Mouse (Mus musculus) forebrain, embryonic 16.5 days (tissue): ENCODE results near the gene Mrpl33. TPM values are rescaled to one million over a fixed set of nuclear protein-coding genes. Genes with fewer than 3 reads are reported as not detected.
A peak's percentile ranks its signal among the peaks of the same experiment; 100 is the strongest.

Experiments used
- ATAC-seq: fragments of 200-750 bp; cut with Nextera tagmentation; 2 replicates; pipeline ENCODE4 v1.8.0; 2017; ENCODE audit warnings: mild to moderate bottlenecking, moderate library complexity
- H3K27ac ChIP-seq: fragments of 300-500 bp; sonication (generic); 2 replicates; pipeline ENCODE4 v1.5.1; 2014; ENCODE audit warnings: low read length, control low read depth
- H3K27me3 ChIP-seq: fragments of 300-500 bp; sonication (generic); replicated peaks from 2 replicates; pipeline ENCODE4 v1.6.1; 2014; ENCODE audit warnings: low read length; ENCODE audit not compliant: control insufficient read depth, insufficient read depth
- H3K36me3 ChIP-seq: fragments of 300-500 bp; sonication (generic); 2 replicates; pipeline ENCODE4 v1.6.1; 2014; ENCODE audit not compliant: control insufficient read depth, insufficient read depth
- H3K4me1 ChIP-seq: fragments of 300-500 bp; sonication (generic); replicated peaks from 2 replicates; pipeline ENCODE4 v1.6.1; 2014; ENCODE audit warnings: low read length; ENCODE audit not compliant: control insufficient read depth, insufficient read depth
- H3K4me2 ChIP-seq: fragments of 300-500 bp; sonication (generic); 2 replicates; pipeline ENCODE4 v1.6.1; 2014; ENCODE audit warnings: mild to moderate bottlenecking, low read length, control low read depth
- H3K4me3 ChIP-seq: fragments of 300-500 bp; sonication (generic); replicated peaks from 2 replicates; pipeline ENCODE4 v1.5.1; 2014; ENCODE audit warnings: mild to moderate bottlenecking, low read length, control low read depth
- H3K9ac ChIP-seq: fragments of 300-500 bp; sonication (generic); replicated peaks from 2 replicates; pipeline ENCODE4 v1.6.1; 2014; ENCODE audit warnings: low read depth, low read length, control low read depth
- H3K9me3 ChIP-seq: fragments of 300-500 bp; sonication (generic); 2 replicates; pipeline ENCODE4 v1.6.1; 2016; ENCODE audit warnings: low read length; ENCODE audit not compliant: control insufficient read depth
- WGBS: fragments of 180-500 bp; shearing (Covaris S2); extraction: QIAGEN DNeasy Blood & Tissue Kit; methylation state at CpG from one replicate; pipeline ENCODE4 v1.1.7; 2014; 5-methylcytosine and 5-hydroxymethylcytosine counted together
- polyA plus RNA-seq: library from polyadenylated mRNA; unstranded; fragments of >200 nt; fragmentation: Nextera tagmentation; extraction: Ambion mirVana; gene quantifications from 2 replicates; pipeline ENCODE4 v1.2.1, GENCODE M21; 2015

Mrpl33 gene
- polyA plus RNA-seq, 1 experiment from 2014 or later = 196 TPM

DNA sequence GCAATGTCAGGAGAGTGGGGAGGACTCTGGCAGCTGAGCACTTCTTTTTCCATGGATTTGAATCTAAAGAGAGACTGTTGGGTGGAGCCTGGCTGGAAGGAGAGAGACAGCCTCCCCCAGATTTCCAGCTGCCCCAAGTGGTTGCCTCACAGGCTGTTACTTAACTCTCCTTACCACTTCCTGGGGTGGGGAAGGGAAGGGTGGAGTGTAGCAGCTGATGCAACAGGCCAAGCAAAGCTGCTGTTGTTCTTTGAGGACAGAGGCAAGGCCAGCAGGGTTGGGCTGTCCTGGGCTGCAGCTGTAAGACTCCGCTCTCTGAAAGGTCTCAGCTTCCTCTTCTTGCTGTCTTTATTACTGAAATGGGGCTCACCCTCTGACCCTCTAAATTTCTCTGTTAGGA lies 5.6 kb downstream of the Mrpl33 start:
- Histone ChIP-seq H3K27me3 (no peaks in the 10 kb centered on the region), H3K4me3 (no peak overlapping the region), H3K9me3 (no peaks in the 10 kb centered on the region), H3K4me2 (no peak overlapping the region), H3K27ac (no peak overlapping the region), H3K4me1 (0 out of 2 replicates have a peak, but pooled peaks cover 2% of the 10 kb centered on the region), H3K36me3 (no peaks in the 10 kb centered on the region), H3K9ac (no peak overlapping the region)
- WGBS = 95% methylated on average over 1 of the region's 1 CpGs
- no peak for ATAC-seq

DNA sequence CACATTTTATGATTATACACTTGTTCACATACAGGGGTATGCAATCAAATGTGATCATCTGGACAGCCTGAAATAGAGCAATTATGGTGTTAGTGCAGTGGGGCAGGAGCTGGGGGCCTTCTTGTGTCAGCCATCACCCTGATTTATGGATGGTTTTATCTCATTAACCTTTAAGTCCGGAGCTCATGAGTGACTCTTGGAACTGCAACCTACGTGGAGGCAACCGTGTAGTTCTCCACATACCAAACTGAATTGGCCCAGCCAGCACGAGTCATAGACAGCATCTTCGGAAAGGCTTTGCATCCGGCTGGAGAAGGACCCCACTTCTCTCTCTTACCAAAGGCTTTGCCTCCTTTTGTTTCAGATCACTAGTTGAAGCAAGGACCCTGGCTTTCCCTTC lies 7.0 kb downstream of the Mrpl33 start:
- WGBS = 84% methylated on average over 6 of the region's 6 CpGs
- Histone ChIP-seq H3K9ac (no peak overlapping the region), H3K36me3 (no peaks in the 10 kb centered on the region), H3K27me3 (no peaks in the 10 kb centered on the region), H3K4me2 (no peak overlapping the region), H3K9me3 (no peaks in the 10 kb centered on the region), H3K4me3 (no peak overlapping the region), H3K27ac (no peak overlapping the region), H3K4me1 (no peaks in the 10 kb centered on the region)
- ATAC-seq = no peak

DNA sequence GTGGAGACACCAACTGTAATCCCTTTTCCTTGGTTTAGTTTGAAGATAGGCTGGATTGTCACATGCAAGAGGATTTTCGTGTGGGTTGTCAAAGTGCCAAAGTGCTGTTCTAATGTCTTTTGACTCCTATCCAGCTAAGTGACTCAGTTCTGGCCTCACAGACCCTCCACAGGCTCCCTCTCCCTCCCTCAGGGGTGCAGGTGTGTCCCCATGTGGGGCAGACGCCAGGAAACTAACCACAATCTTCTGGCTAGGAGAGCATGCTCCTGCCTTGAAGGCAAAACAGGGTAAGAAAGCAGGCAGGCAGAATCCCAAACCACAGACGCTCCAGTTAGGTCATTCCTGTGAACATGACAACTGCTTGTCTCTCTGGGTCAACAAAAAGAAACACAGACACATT lies 9.4 kb downstream of the Mrpl33 start:
- no peaks in the 10 kb centered on the region for H3K9me3 ChIP-seq
- H3K9ac ChIP-seq = no peak overlapping the region
- ATAC-seq = no peak
- H3K4me1 ChIP-seq = no peaks in the 10 kb centered on the region
- no peak overlapping the region for H3K27ac ChIP-seq
- H3K36me3 ChIP-seq = no peaks in the 10 kb centered on the region
- no peak overlapping the region for H3K4me2 ChIP-seq
- WGBS = 44% methylated on average over 3 of the region's 3 CpGs
- no peak overlapping the region for H3K4me3 ChIP-seq
- no peaks in the 10 kb centered on the region for H3K27me3 ChIP-seq

DNA sequence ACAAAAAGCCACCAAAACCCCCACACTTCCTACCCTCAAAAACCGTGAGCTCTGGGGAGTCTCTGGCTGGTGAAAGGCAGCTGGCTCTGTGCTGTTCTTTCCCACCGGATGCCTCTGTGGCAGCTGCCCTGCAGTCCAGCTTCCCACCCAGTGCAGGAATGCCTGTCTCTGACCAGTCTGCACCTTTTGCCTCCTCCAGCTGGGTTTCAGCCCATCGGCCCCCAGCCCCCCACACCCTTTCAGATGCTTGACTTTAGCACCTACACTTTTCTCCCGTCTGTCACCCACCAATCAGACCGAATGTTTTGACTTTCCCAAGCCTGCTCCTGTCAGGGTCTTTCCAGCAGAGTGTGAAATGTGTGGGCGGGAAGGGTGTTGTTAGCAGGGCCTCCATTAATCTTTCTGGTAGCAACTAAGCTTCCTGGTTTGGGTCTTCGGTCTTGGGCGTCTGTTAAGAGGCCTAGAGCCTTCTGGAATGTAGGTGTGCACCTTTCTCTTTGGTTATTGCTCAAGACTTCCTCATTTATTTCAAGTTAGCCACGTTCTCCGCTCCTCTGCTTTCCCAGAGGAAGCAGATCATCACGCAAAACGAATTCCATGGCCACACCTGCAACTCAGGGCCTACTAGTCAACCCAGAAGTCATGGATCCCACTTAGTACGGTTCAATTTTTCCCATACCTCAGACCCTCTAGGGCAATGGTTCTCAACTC lies 13.8 kb downstream of the Mrpl33 start:
- no peak overlapping the region for H3K4me2 ChIP-seq
- H3K9ac ChIP-seq = no peak overlapping the region
- H3K27ac ChIP-seq = no peak overlapping the region
- ATAC-seq = no peak
- H3K9me3 ChIP-seq = no peaks in the 10 kb centered on the region
- H3K4me3 ChIP-seq = no peak overlapping the region
- 83% methylated on average over 13 of the region's 13 CpGs for WGBS
- H3K4me1 ChIP-seq = peaks cover 7% of the 10 kb centered on the region
- H3K36me3 ChIP-seq = no peaks in the 10 kb centered on the region
- no peaks in the 10 kb centered on the region for H3K27me3 ChIP-seq

GRCm38 (mm10) chr5:31611186-31611585 lies 14.5 kb downstream of the Mrpl33 start:
- H3K36me3 ChIP-seq = no peaks in the 10 kb centered on the region
- H3K27me3 ChIP-seq = no peaks in the 10 kb centered on the region
- peaks cover 7% of the 10 kb centered on the region for H3K4me1 ChIP-seq
- H3K4me2 ChIP-seq = no peak overlapping the region
- H3K4me3 ChIP-seq = no peak overlapping the region
- H3K27ac ChIP-seq = no peak overlapping the region
- no peaks in the 10 kb centered on the region for H3K9me3 ChIP-seq
- no peak for ATAC-seq
- no peak overlapping the region for H3K9ac ChIP-seq
- 96% methylated on average over 1 of the region's 1 CpGs for WGBS

DNA sequence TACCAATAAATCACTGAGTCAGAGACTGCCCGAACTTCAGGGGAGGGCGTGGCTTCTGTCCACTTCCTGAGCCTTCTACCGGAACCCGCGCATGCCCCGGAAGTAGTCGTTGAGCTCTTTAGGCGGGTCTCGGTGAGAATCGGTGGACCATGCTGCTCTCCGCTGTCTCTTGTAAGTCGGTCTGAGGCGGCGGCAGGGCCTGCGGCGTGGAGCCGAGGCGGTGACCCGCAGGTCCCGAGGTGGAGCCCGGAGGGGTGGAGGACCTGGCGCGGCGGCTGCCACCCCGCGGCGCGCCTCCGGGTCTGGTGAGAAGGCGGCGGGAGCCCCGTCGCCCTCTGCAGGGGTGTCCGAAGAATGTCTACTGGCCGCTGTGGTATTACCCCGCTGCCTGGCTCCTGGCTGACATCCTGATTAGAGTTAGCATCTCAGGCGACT lies 17.1 kb downstream of the Mrpl33 start:
- peak overlapping the region; percentile 62 for H3K9ac ChIP-seq
- 0% methylated on average over 37 of the region's 37 CpGs for WGBS
- peak overlapping the region; percentile 36 for H3K27ac ChIP-seq
- H3K36me3 ChIP-seq = no peaks in the 10 kb centered on the region; the same call in 1 of the 2 replicates
- no peaks in the 10 kb centered on the region for H3K27me3 ChIP-seq
- peak overlapping the region; percentile 67 for H3K4me2 ChIP-seq
- no peaks in the 10 kb centered on the region for H3K9me3 ChIP-seq
- H3K4me1 ChIP-seq = peaks cover 7% of the 10 kb centered on the region
- peak overlapping the region; percentile 61 for H3K4me3 ChIP-seq
- ATAC-seq = peak; percentile 96

DNA sequence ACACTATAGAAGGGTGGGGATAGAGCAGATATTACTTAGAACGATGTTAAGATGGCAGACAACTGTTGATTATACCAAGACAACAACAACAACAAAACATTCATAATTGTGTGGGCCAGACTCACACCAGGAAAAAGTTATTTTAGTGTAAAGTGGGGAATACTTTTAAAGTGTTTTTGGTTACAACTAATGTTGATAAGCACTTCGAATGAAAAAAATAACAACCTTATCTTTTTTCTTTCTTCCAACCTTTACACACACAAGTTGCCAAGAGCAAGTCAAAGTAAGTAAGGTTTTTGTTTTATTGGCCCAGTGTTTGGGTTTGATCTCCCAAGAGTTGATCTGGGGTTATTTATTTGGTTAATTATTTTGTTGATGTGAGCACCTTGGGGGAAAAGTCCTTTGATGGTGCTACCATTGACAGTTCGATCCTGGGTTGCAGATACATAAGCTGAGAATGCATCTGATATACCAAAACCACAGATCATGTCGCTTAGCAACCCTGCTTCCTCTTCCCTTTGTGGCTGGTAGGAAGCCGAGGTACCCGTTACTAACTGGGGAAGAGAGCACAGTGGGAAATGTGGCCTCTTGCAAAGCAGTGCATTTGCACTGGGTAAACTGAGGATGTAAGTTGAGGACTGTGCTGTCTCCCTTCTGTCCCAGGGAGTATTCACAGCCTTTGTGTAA lies 17.7 kb downstream of the Mrpl33 start:
- Histone ChIP-seq H3K36me3 (no peaks in the 10 kb centered on the region; the same call in 1 of the 2 replicates), H3K4me2 (peak overlapping the region; percentile 67), H3K4me3 (peak overlapping the region; percentile 61), H3K27ac (no peak overlapping the region), H3K9ac (peak overlapping the region; percentile 62), H3K9me3 (no peaks in the 10 kb centered on the region), H3K27me3 (no peaks in the 10 kb centered on the region), H3K4me1 (peaks cover 7% of the 10 kb centered on the region)
- 49% methylated on average over 6 of the region's 6 CpGs for WGBS
- ATAC-seq = no peak

- Histone ChIP-seq H3K9me3 (no peaks in the 10 kb centered on the region), H3K4me2 (no peak overlapping the region), H3K4me3 (no peak overlapping the region), H3K9ac (no peak overlapping the region), H3K36me3 (peaks cover 4% of the 10 kb centered on the region; the same call in 1 of the 2 replicates), H3K27ac (no peak overlapping the region), H3K27me3 (no peaks in the 10 kb centered on the region), H3K4me1 (no peaks in the 10 kb centered on the region)
- WGBS = 93% methylated on average over 3 of the region's 3 CpGs
- no peak for ATAC-seq
Measured at GRCm38 (mm10) chr5:31620326-31620725, 23.6 kb downstream of the Mrpl33 start.

DNA sequence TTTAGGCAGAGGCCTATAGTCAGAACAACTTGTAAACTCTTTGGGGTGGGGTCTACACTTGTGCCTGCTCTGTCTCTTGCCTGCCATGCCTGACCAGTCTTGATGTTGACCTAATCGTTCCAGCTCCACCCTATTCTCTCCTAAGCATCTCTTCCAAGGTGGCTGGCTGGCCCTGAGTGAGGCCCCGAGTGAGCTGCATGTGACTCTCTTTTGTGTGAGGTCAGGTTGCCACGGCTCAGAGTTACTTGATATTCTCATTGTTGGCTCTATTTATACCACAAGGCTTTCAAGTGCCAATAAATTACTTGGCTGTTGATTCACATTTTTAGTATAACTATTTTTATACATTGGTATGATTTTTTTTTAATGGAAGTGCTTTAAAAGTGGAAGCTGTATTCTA lies 30.4 kb downstream of the Mrpl33 start:
- no peaks in the 10 kb centered on the region for H3K9me3 ChIP-seq
- no peak overlapping the region for H3K27ac ChIP-seq
- no peaks in the 10 kb centered on the region for H3K27me3 ChIP-seq
- ATAC-seq = no peak
- 25% methylated on average over 3 of the region's 3 CpGs for WGBS
- no peak overlapping the region for H3K9ac ChIP-seq
- no peak overlapping the region for H3K4me3 ChIP-seq
- H3K4me1 ChIP-seq = no peaks in the 10 kb centered on the region
- H3K36me3 ChIP-seq = no peaks in the 10 kb centered on the region
- H3K4me2 ChIP-seq = no peak overlapping the region
